Mouse (Mus musculus) liver, postnatal 0 days (tissue): ENCODE measurements at regions not wholly inside any gene's neighbourhood (a gene's known extent, or its start where the extent isn't known, plus 50 kb on each side); places are given as distances from the start of the nearest gene placed in this dataset.

ENCODE experiments used
- CTCF ChIP-seq: sonication (generic); IDR thresholded peaks from 2 replicates; pipeline ENCODE4 v1.5.1; 2016; ENCODE audit warnings: antibody characterized with exemption, low read depth
- EP300 ChIP-seq: IDR thresholded peaks from 2 replicates; pipeline ENCODE4 v1.6.1; 2016; ENCODE audit warnings: antibody characterized with exemption, low read depth, mild to moderate bottlenecking

DNA sequence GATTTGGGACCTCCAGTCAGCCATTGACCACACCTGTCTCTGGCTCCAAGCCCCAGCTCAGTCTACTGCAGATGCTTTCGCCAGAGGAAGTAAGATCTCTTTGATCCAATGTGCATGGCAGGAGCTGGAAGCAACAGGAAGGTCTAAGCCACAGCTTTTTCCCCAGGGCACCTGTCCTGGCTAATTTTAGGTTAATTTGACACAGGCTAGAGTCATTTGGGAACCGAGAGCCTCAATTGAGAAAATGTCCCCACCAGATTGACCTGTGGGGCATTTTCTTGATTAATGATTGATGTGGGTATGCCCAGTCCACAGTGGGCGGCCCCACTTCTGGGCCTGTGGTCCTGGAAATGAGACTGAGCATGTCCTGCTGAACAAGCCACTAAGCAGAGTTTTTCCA lies 240.7 kb upstream of the Hs6st1 start:
- TF ChIP-seq CTCF (no peak), EP300 (no peak)
